Comparison of ENCODE assay signal across 20 mouse cellular contexts in the genomic region with DNA sequence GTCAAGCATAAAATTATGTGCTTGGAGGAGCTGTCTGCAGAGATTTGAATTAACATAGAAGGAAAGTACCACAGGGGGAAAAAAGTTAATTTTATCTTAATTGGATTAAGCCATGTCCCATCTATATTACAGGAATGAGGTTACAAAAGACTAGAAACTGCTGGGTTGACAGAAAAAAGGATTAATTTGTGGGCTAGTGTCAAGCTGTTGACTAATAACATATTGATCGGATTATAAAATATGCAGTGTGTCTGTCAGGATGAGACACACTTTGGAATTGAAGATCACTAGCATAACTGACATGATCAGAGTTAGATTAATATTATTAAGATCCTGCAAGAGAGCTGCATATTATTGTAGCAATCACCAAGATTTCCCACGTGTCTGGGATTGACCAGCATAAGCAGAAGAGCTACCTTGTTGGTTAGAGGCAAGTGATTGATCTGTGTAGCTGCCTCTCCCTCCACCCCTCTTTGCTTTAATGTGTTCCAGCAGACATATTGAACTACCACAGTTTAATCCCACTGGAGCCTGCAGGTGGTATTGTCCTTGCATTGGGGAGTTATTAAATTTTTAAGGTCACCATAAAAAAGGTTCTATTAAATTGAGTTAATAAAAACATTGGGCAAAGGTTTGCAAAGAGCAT.
DNase-seq lines count a peak whose midpoint lies in the region; ATAC-seq and TF ChIP-seq lines count a peak whose summit lies in the region.
"Had no signal": no experiment of that assay in that cellular context is flagged by ENCODE, and none has a peak within 500 bp of the region (broad histone marks: within the 10 kb centered on the region; RNA-seq: fewer than 3 reads in every experiment).

No protein-coding gene starts in this region.

- no peak overlapping the region for H3K27ac ChIP-seq in hindbrain, embryonic 11.5 days (ENCODE audit: low read depth, low read length)
- no peak overlapping the region for H3K27ac ChIP-seq in hindbrain, postnatal 0 days
- H3K27ac ChIP-seq in midbrain, embryonic 11.5 days (ENCODE audit: low read depth, low read length) = no peak overlapping the region
- H3K27ac ChIP-seq in midbrain, embryonic 10.5 days (replicated peaks) = no peak overlapping the region
- no peak overlapping the region for H3K27ac ChIP-seq in midbrain, embryonic 14.5 days (replicated peaks; ENCODE audit: low read depth, low read length)
- no peak overlapping the region for H3K27ac ChIP-seq in midbrain, postnatal 0 days (ENCODE audit: low read depth, low read length)
- H3K27ac ChIP-seq: forebrain, embryonic 10.5 days; forebrain, embryonic 13.5 days; gastrocnemius, adult 2 months had no signal

- DNase-seq in hindbrain, embryonic 11.5 days (ENCODE audit: low spot score) = no peak
- DNase-seq in hindbrain, postnatal 0 days (ENCODE audit: low spot score) = no peak
- DNase-seq in midbrain, embryonic 11.5 days (ENCODE audit: low spot score, missing footprints) = no peak
- no peak for DNase-seq in midbrain, embryonic 10.5 days (ENCODE audit: low spot score)
- peak; percentile 21 for DNase-seq in midbrain, embryonic 14.5 days
- no peak for DNase-seq in midbrain, postnatal 0 days (ENCODE audit: low spot score)
- DNase-seq in urinary bladder, postnatal 25 days (ENCODE audit: low spot score) = no peak
- DNase-seq: adrenal gland, adult 8-10 months; adrenal gland, postnatal 25 days; cerebellum, adult 18-20 months; cerebellum, adult 9-10 months; cerebellum, postnatal 14 days; gastrocnemius, adult 2 months; gastrocnemius, postnatal 14 days; heart, adult 11 months had no signal

- TF ChIP-seq CTCF in hindbrain, postnatal 0 days (IDR thresholded peaks at IDR 0.05; ENCODE audit: low read depth) = no peak
- no peak for TF ChIP-seq CTCF in midbrain, postnatal 0 days (IDR thresholded peaks at IDR 0.05)

- H3K27me3 ChIP-seq in hindbrain, embryonic 11.5 days (ENCODE audit: control insufficient read depth, insufficient read depth, low read length) = no peaks in the 10 kb centered on the region
- H3K27me3 ChIP-seq in hindbrain, postnatal 0 days (ENCODE audit: insufficient read depth, low read length) = no peaks in the 10 kb centered on the region
- H3K27me3 ChIP-seq in midbrain, embryonic 11.5 days (ENCODE audit: control insufficient read depth, insufficient read depth, low read length) = no peaks in the 10 kb centered on the region
- H3K27me3 ChIP-seq in midbrain, embryonic 10.5 days (ENCODE audit: low read depth, poor library complexity, severe bottlenecking) = no peaks in the 10 kb centered on the region
- no peaks in the 10 kb centered on the region for H3K27me3 ChIP-seq in midbrain, embryonic 14.5 days (ENCODE audit: control insufficient read depth, insufficient read depth, low read length)
- H3K27me3 ChIP-seq in midbrain, postnatal 0 days (ENCODE audit: insufficient read depth, low read length) = no peaks in the 10 kb centered on the region
- H3K27me3 ChIP-seq: forebrain, embryonic 13.5 days had no signal

- H3K9me3 ChIP-seq in hindbrain, embryonic 11.5 days (ENCODE audit: control insufficient read depth, low read length) = no peaks in the 10 kb centered on the region
- H3K9me3 ChIP-seq in hindbrain, postnatal 0 days (ENCODE audit: low read length) = no peaks in the 10 kb centered on the region
- H3K9me3 ChIP-seq in midbrain, embryonic 11.5 days (ENCODE audit: control insufficient read depth, low read length) = no peaks in the 10 kb centered on the region
- H3K9me3 ChIP-seq in midbrain, embryonic 10.5 days (replicated peaks) = no peaks in the 10 kb centered on the region
- no peaks in the 10 kb centered on the region for H3K9me3 ChIP-seq in midbrain, embryonic 14.5 days (ENCODE audit: control insufficient read depth, low read length)
- no peaks in the 10 kb centered on the region for H3K9me3 ChIP-seq in midbrain, postnatal 0 days (ENCODE audit: low read length)
- H3K9me3 ChIP-seq: forebrain, embryonic 10.5 days; forebrain, embryonic 13.5 days had no signal

- no peak overlapping the region for H3K9ac ChIP-seq in hindbrain, embryonic 11.5 days (ENCODE audit: low read depth, low read length)
- H3K9ac ChIP-seq in hindbrain, postnatal 0 days (replicated peaks; ENCODE audit: low read length) = no peak overlapping the region
- H3K9ac ChIP-seq in midbrain, embryonic 11.5 days (ENCODE audit: low read length) = no peak overlapping the region
- H3K9ac ChIP-seq in midbrain, embryonic 14.5 days (replicated peaks; ENCODE audit: low read length) = no peak overlapping the region
- H3K9ac ChIP-seq in midbrain, postnatal 0 days (replicated peaks; ENCODE audit: low read length, poor library complexity, severe bottlenecking) = no peak overlapping the region
- H3K9ac ChIP-seq: forebrain, embryonic 13.5 days had no signal

- no peaks in the 10 kb centered on the region for H3K36me3 ChIP-seq in hindbrain, embryonic 11.5 days (ENCODE audit: control insufficient read depth, insufficient read depth, low read length)
- H3K36me3 ChIP-seq in hindbrain, postnatal 0 days (ENCODE audit: insufficient read depth, low read length) = no peaks in the 10 kb centered on the region
- H3K36me3 ChIP-seq in midbrain, embryonic 11.5 days (ENCODE audit: control insufficient read depth, insufficient read depth, low read length) = no peaks in the 10 kb centered on the region
- no peaks in the 10 kb centered on the region for H3K36me3 ChIP-seq in midbrain, embryonic 10.5 days
- H3K36me3 ChIP-seq in midbrain, embryonic 14.5 days (ENCODE audit: control insufficient read depth, insufficient read depth, low read length) = no peaks in the 10 kb centered on the region
- H3K36me3 ChIP-seq in midbrain, postnatal 0 days (ENCODE audit: insufficient read depth, low read length) = no peaks in the 10 kb centered on the region
- H3K36me3 ChIP-seq: forebrain, embryonic 10.5 days had no signal

- no peak overlapping the region for H3K4me3 ChIP-seq in hindbrain, embryonic 11.5 days (ENCODE audit: low read depth, low read length)
- H3K4me3 ChIP-seq in hindbrain, postnatal 0 days (ENCODE audit: low read length) = no peak overlapping the region
- H3K4me3 ChIP-seq in midbrain, embryonic 11.5 days (ENCODE audit: low read depth, low read length) = no peak overlapping the region
- H3K4me3 ChIP-seq in midbrain, embryonic 10.5 days = no peak overlapping the region
- H3K4me3 ChIP-seq in midbrain, embryonic 14.5 days (replicated peaks; ENCODE audit: low read depth, low read length) = no peak overlapping the region
- H3K4me3 ChIP-seq in midbrain, postnatal 0 days (ENCODE audit: low read depth, low read length) = no peak overlapping the region
- H3K4me3 ChIP-seq: forebrain, embryonic 10.5 days; forebrain, embryonic 13.5 days; gastrocnemius, adult 2 months had no signal

- no peaks in the 10 kb centered on the region for H3K4me1 ChIP-seq in hindbrain, embryonic 11.5 days (replicated peaks; ENCODE audit: control insufficient read depth, insufficient read depth, low read length)
- H3K4me1 ChIP-seq in hindbrain, postnatal 0 days (ENCODE audit: insufficient read depth, low read length) = no peaks in the 10 kb centered on the region
- H3K4me1 ChIP-seq in midbrain, embryonic 11.5 days (ENCODE audit: control insufficient read depth, insufficient read depth, low read length) = no peaks in the 10 kb centered on the region
- no peaks in the 10 kb centered on the region for H3K4me1 ChIP-seq in midbrain, embryonic 10.5 days
- no peaks in the 10 kb centered on the region for H3K4me1 ChIP-seq in midbrain, embryonic 14.5 days (ENCODE audit: control insufficient read depth, insufficient read depth, low read length)
- H3K4me1 ChIP-seq in midbrain, postnatal 0 days (ENCODE audit: insufficient read depth, low read length) = no peaks in the 10 kb centered on the region
- H3K4me1 ChIP-seq: forebrain, embryonic 10.5 days; forebrain, embryonic 13.5 days had no signal

- ATAC-seq in hindbrain, embryonic 11.5 days (ENCODE audit: low FRiP score) = peak; percentile 68
- ATAC-seq in hindbrain, postnatal 0 days = no peak
- ATAC-seq in midbrain, embryonic 11.5 days (ENCODE audit: low FRiP score) = peak; percentile 78
- peak; percentile 57; the same call in 1 of the 2 replicates for ATAC-seq in midbrain, embryonic 14.5 days (ENCODE audit: low FRiP score, low TSS enrichment)
- ATAC-seq in midbrain, postnatal 0 days (ENCODE audit: low FRiP score) = no peak
- ATAC-seq: activated CD4-positive, CD25-positive, alpha-beta regulatory T cell, adult 4 months; forebrain, embryonic 13.5 days; forebrain, embryonic 16.5 days had no signal

- 68% methylated on average over 2 of the region's 2 CpGs for WGBS in hindbrain, embryonic 11.5 days
- WGBS in hindbrain, postnatal 0 days = 52% methylated on average over 2 of the region's 2 CpGs
- 72% methylated on average over 2 of the region's 2 CpGs for WGBS in midbrain, embryonic 11.5 days
- WGBS in midbrain, embryonic 10.5 days = 72% methylated on average over 2 of the region's 2 CpGs
- WGBS in midbrain, embryonic 14.5 days = 46% methylated on average over 2 of the region's 2 CpGs
- 50% methylated on average over 2 of the region's 2 CpGs for WGBS in midbrain, postnatal 0 days

- H3K4me2 ChIP-seq in hindbrain, embryonic 11.5 days (replicated peaks; ENCODE audit: low read depth, low read length) = no peak overlapping the region
- no peak overlapping the region for H3K4me2 ChIP-seq in hindbrain, postnatal 0 days (ENCODE audit: low read depth, low read length)
- H3K4me2 ChIP-seq in midbrain, embryonic 11.5 days = no peak overlapping the region
- H3K4me2 ChIP-seq in midbrain, embryonic 14.5 days (ENCODE audit: low read length) = no peak overlapping the region
- H3K4me2 ChIP-seq in midbrain, postnatal 0 days (ENCODE audit: low read depth, low read length, poor library complexity, severe bottlenecking) = no peak overlapping the region
- H3K4me2 ChIP-seq: forebrain, embryonic 13.5 days; heart, embryonic 11.5 days had no signal

Comparison
In these comparisons a context has a peak if more than half of its experiments do, and no peak if none do; other contexts are left out.
1. ATAC-seq: peak in hindbrain, embryonic 11.5 days (single experiment), midbrain, embryonic 11.5 days (single experiment) and midbrain, embryonic 14.5 days (single experiment); none in hindbrain, postnatal 0 days (single experiment) and midbrain, postnatal 0 days (single experiment).